In genomic region chr4:54021069-54021829, GRCm38 (mm10) we compare ENCODE assay signal across 10 mouse cellular contexts.
DNase-seq lines count a peak whose midpoint lies in the region; ATAC-seq lines count a peak whose summit lies in the region.
"Had no signal": no experiment of that assay in that cellular context is flagged by ENCODE, and none has a peak within 500 bp of the region (broad histone marks: within the 10 kb centered on the region; RNA-seq: fewer than 3 reads in every experiment).

No protein-coding gene starts in this region.

- WGBS in hindbrain, embryonic 11.5 days, result 22% methylated on average over 12 of the region's 12 CpGs
- 7% methylated on average over 12 of the region's 12 CpGs for WGBS in midbrain, embryonic 16.5 days

- no peaks in the 10 kb centered on the region for H3K36me3 ChIP-seq in hindbrain, embryonic 11.5 days (ENCODE audit: control insufficient read depth, insufficient read depth, low read length)
- no peaks in the 10 kb centered on the region for H3K36me3 ChIP-seq in midbrain, embryonic 16.5 days (ENCODE audit: control insufficient read depth, insufficient read depth, low read length)

- H3K4me1 ChIP-seq in hindbrain, embryonic 11.5 days (replicated peaks; ENCODE audit: control insufficient read depth, insufficient read depth, low read length), result 0 out of 2 replicates have a peak, but pooled peaks cover 2% of the 10 kb centered on the region
- peaks cover 18% of the 10 kb centered on the region for H3K4me1 ChIP-seq in midbrain, embryonic 16.5 days (ENCODE audit: control insufficient read depth, insufficient read depth, low read length)

- H3K9me3 ChIP-seq in hindbrain, embryonic 11.5 days (ENCODE audit: control insufficient read depth, low read length), result no peaks in the 10 kb centered on the region
- no peaks in the 10 kb centered on the region for H3K9me3 ChIP-seq in midbrain, embryonic 16.5 days (replicated peaks; ENCODE audit: control insufficient read depth, low read length, poor library complexity, severe bottlenecking)

- DNase-seq in gastrocnemius, postnatal 25 days, result peak; percentile 11
- no peak for DNase-seq in gastrocnemius, adult 18-20 months (ENCODE audit: low spot score)
- DNase-seq in embryo, embryonic 9.5 days (ENCODE audit: extremely low spot score), result peak; percentile 54
- DNase-seq in hindbrain, embryonic 11.5 days (ENCODE audit: low spot score), result peak; percentile 59
- DNase-seq in right cerebral cortex, postnatal 36 days (ENCODE audit: low spot score in 2 of 2), result no peak
- DNase-seq in ovary, postnatal 14 days (ENCODE audit: low spot score), result no peak
- DNase-seq: heart, adult 11 months; lung, postnatal 36 days had no signal

- no peak overlapping the region for H3K4me3 ChIP-seq in hindbrain, embryonic 11.5 days (ENCODE audit: low read depth, low read length)
- no peak overlapping the region for H3K4me3 ChIP-seq in midbrain, embryonic 16.5 days (ENCODE audit: low read depth, low read length)

- peak; percentile 89 for ATAC-seq in hindbrain, embryonic 11.5 days (ENCODE audit: low FRiP score)
- peak; percentile 90 for ATAC-seq in midbrain, embryonic 16.5 days
- ATAC-seq in megakaryocyte-erythroid progenitor cell, adult 5-6 weeks (replicated peaks; ENCODE audit: low FRiP score, low TSS enrichment, poor library complexity, severe bottlenecking), result no peak

- peak overlapping the region; percentile 52; the same call in 1 of the 2 replicates for H3K9ac ChIP-seq in hindbrain, embryonic 11.5 days (ENCODE audit: low read depth, low read length)
- peak overlapping the region; percentile 52; the same call in 1 of the 2 replicates for H3K9ac ChIP-seq in midbrain, embryonic 16.5 days (ENCODE audit: low read depth, low read length)

- H3K27ac ChIP-seq in hindbrain, embryonic 11.5 days (ENCODE audit: low read depth, low read length), result peak overlapping the region; percentile 63
- H3K27ac ChIP-seq in midbrain, embryonic 16.5 days (ENCODE audit: low read length), result peak overlapping the region; percentile 69

- H3K4me2 ChIP-seq in hindbrain, embryonic 11.5 days (replicated peaks; ENCODE audit: low read depth, low read length), result peak overlapping the region; percentile 1; the same call in 1 of the 2 replicates
- H3K4me2 ChIP-seq in midbrain, embryonic 16.5 days (ENCODE audit: low read length), result 0 out of 2 replicates have a peak overlapping the region, but pooled peaks have one; percentile 1

- H3K27me3 ChIP-seq in hindbrain, embryonic 11.5 days (ENCODE audit: control insufficient read depth, insufficient read depth, low read length), result no peaks in the 10 kb centered on the region
- H3K27me3 ChIP-seq in midbrain, embryonic 16.5 days (ENCODE audit: control insufficient read depth, insufficient read depth, low read depth, low read length), result no peaks in the 10 kb centered on the region

Comparison
In these comparisons a context has a peak if more than half of its experiments do, and no peak if none do; other contexts are left out.
1. DNase-seq: peak in gastrocnemius, postnatal 25 days (single experiment), embryo, embryonic 9.5 days (single experiment) and hindbrain, embryonic 11.5 days (single experiment); none in gastrocnemius, adult 18-20 months (single experiment), right cerebral cortex, postnatal 36 days (0 of 2) and ovary, postnatal 14 days (single experiment).